In genomic region chr16:5549026-5549425, GRCm38 (mm10) we compare ENCODE assay signal across 29 mouse cellular contexts.
DNase-seq lines count a peak whose midpoint lies in the region; ATAC-seq and TF ChIP-seq lines count a peak whose summit lies in the region.
"Had no signal": no experiment of that assay in that cellular context is flagged by ENCODE, and none has a peak within 500 bp of the region (broad histone marks: within the 10 kb centered on the region; RNA-seq: fewer than 3 reads in every experiment).

No protein-coding gene starts in this region.

- H3K9me3 ChIP-seq in hindbrain, embryonic 12.5 days (replicated peaks) = no peaks in the 10 kb centered on the region
- H3K9me3 ChIP-seq in hindbrain, postnatal 0 days (ENCODE audit: low read length) = no peaks in the 10 kb centered on the region
- H3K9me3 ChIP-seq in midbrain, embryonic 12.5 days = no peaks in the 10 kb centered on the region
- no peaks in the 10 kb centered on the region for H3K9me3 ChIP-seq in midbrain, embryonic 13.5 days
- H3K9me3 ChIP-seq: embryonic facial prominence, embryonic 10.5 days; embryonic facial prominence, embryonic 13.5 days; forebrain, embryonic 12.5 days; forebrain, embryonic 15.5 days; hindbrain, embryonic 10.5 days; hindbrain, embryonic 15.5 days had no signal

- no peak overlapping the region for H3K4me3 ChIP-seq in hindbrain, embryonic 12.5 days
- no peak overlapping the region for H3K4me3 ChIP-seq in hindbrain, postnatal 0 days (ENCODE audit: low read length)
- H3K4me3 ChIP-seq in midbrain, embryonic 12.5 days = no peak overlapping the region
- no peak overlapping the region for H3K4me3 ChIP-seq in midbrain, embryonic 13.5 days (replicated peaks)
- H3K4me3 ChIP-seq: embryonic facial prominence, embryonic 10.5 days; embryonic facial prominence, embryonic 13.5 days; erythroblast, embryonic 14.5 days; forebrain, embryonic 12.5 days; forebrain, embryonic 15.5 days; hindbrain, embryonic 10.5 days; hindbrain, embryonic 15.5 days had no signal

- no peak for TF ChIP-seq CTCF in hindbrain, postnatal 0 days (IDR thresholded peaks at IDR 0.05; ENCODE audit: low read depth)

- peak overlapping the region; percentile 12; the same call in 1 of the 2 replicates for H3K27ac ChIP-seq in hindbrain, embryonic 12.5 days
- H3K27ac ChIP-seq in hindbrain, postnatal 0 days = no peak overlapping the region
- H3K27ac ChIP-seq in midbrain, embryonic 12.5 days (replicated peaks) = 0 out of 2 replicates have a peak overlapping the region, but pooled peaks have one; percentile 22
- no peak overlapping the region for H3K27ac ChIP-seq in midbrain, embryonic 13.5 days
- H3K27ac ChIP-seq: embryonic facial prominence, embryonic 10.5 days; embryonic facial prominence, embryonic 13.5 days; forebrain, embryonic 12.5 days; forebrain, embryonic 15.5 days; hindbrain, embryonic 10.5 days; hindbrain, embryonic 15.5 days had no signal

- no peak overlapping the region for H3K9ac ChIP-seq in hindbrain, embryonic 12.5 days
- H3K9ac ChIP-seq in hindbrain, postnatal 0 days (replicated peaks; ENCODE audit: low read length) = no peak overlapping the region
- H3K9ac ChIP-seq in midbrain, embryonic 12.5 days (replicated peaks) = no peak overlapping the region
- H3K9ac ChIP-seq in midbrain, embryonic 13.5 days (replicated peaks) = no peak overlapping the region
- H3K9ac ChIP-seq: embryonic facial prominence, embryonic 13.5 days; forebrain, embryonic 12.5 days; forebrain, embryonic 15.5 days; hindbrain, embryonic 15.5 days had no signal

- H3K4me2 ChIP-seq in hindbrain, embryonic 12.5 days (replicated peaks) = no peak overlapping the region
- no peak overlapping the region for H3K4me2 ChIP-seq in hindbrain, postnatal 0 days (ENCODE audit: low read depth, low read length)
- H3K4me2 ChIP-seq in midbrain, embryonic 12.5 days (replicated peaks) = no peak overlapping the region
- no peak overlapping the region for H3K4me2 ChIP-seq in midbrain, embryonic 13.5 days (replicated peaks)
- H3K4me2 ChIP-seq: embryonic facial prominence, embryonic 13.5 days; forebrain, embryonic 12.5 days; forebrain, embryonic 15.5 days; heart, embryonic 11.5 days; hindbrain, embryonic 15.5 days had no signal

- no peak for ATAC-seq in hindbrain, embryonic 12.5 days (ENCODE audit: low FRiP score)
- no peak for ATAC-seq in hindbrain, postnatal 0 days
- no peak for ATAC-seq in midbrain, embryonic 12.5 days (ENCODE audit: low FRiP score, low read depth)
- ATAC-seq in midbrain, embryonic 13.5 days = no peak
- ATAC-seq: forebrain, embryonic 15.5 days; inflammation-experienced regulatory T-cells, adult 6 months; intestine, embryonic 16.5 days; Patski had no signal

- no peaks in the 10 kb centered on the region for H3K36me3 ChIP-seq in hindbrain, embryonic 12.5 days
- H3K36me3 ChIP-seq in hindbrain, postnatal 0 days (ENCODE audit: insufficient read depth, low read length) = no peaks in the 10 kb centered on the region
- no peaks in the 10 kb centered on the region for H3K36me3 ChIP-seq in midbrain, embryonic 12.5 days
- no peaks in the 10 kb centered on the region for H3K36me3 ChIP-seq in midbrain, embryonic 13.5 days
- H3K36me3 ChIP-seq: embryonic facial prominence, embryonic 10.5 days; embryonic facial prominence, embryonic 13.5 days; forebrain, embryonic 12.5 days; forebrain, embryonic 15.5 days; G1E; hindbrain, embryonic 10.5 days; hindbrain, embryonic 15.5 days had no signal

- no peaks in the 10 kb centered on the region for H3K4me1 ChIP-seq in hindbrain, embryonic 12.5 days
- no peaks in the 10 kb centered on the region for H3K4me1 ChIP-seq in hindbrain, postnatal 0 days (ENCODE audit: insufficient read depth, low read length)
- no peaks in the 10 kb centered on the region for H3K4me1 ChIP-seq in midbrain, embryonic 12.5 days
- peaks cover 4% of the 10 kb centered on the region; the same call in 1 of the 2 replicates for H3K4me1 ChIP-seq in midbrain, embryonic 13.5 days (replicated peaks)
- H3K4me1 ChIP-seq: embryonic facial prominence, embryonic 13.5 days; forebrain, embryonic 15.5 days; hindbrain, embryonic 15.5 days had no signal

- 59% methylated on average over 6 of the region's 6 CpGs for WGBS in hindbrain, embryonic 12.5 days
- 59% methylated on average over 6 of the region's 6 CpGs for WGBS in hindbrain, postnatal 0 days
- WGBS in midbrain, embryonic 12.5 days = 62% methylated on average over 6 of the region's 6 CpGs
- 61% methylated on average over 6 of the region's 6 CpGs for WGBS in midbrain, embryonic 13.5 days

- H3K27me3 ChIP-seq in hindbrain, embryonic 12.5 days = no peaks in the 10 kb centered on the region
- no peaks in the 10 kb centered on the region for H3K27me3 ChIP-seq in hindbrain, postnatal 0 days (ENCODE audit: insufficient read depth, low read length)
- H3K27me3 ChIP-seq in midbrain, embryonic 12.5 days = no peaks in the 10 kb centered on the region
- no peaks in the 10 kb centered on the region for H3K27me3 ChIP-seq in midbrain, embryonic 13.5 days
- H3K27me3 ChIP-seq: embryonic facial prominence, embryonic 13.5 days; forebrain, embryonic 12.5 days; forebrain, embryonic 15.5 days; hindbrain, embryonic 15.5 days; Patski had no signal

- DNase-seq in hindbrain, postnatal 0 days (ENCODE audit: low spot score) = no peak
- DNase-seq in retina, embryonic 14.5 days (ENCODE audit: low spot score) = peak; percentile 51
- no peak for DNase-seq in lung, postnatal 10 days
- DNase-seq: adrenal gland, postnatal 10 days; adrenal gland, postnatal 36 days; B cell, adult 2 months; cerebellum, adult 11 months; cerebellum, adult 8-10 months; cerebellum, postnatal 10 days; cerebellum, postnatal 36 days; embryo, embryonic 11 days; gastrocnemius, postnatal 10 days; gastrocnemius, postnatal 36 days; heart, postnatal 36 days had no signal

Comparison
In these comparisons a context has a peak if more than half of its experiments do, and no peak if none do; other contexts are left out.
1. H3K27ac ChIP-seq: peak in hindbrain, embryonic 12.5 days (single experiment) and midbrain, embryonic 12.5 days (single experiment); none in hindbrain, postnatal 0 days (single experiment) and midbrain, embryonic 13.5 days (single experiment).